Mouse (Mus musculus) liver, adult 2 months (tissue): Measurements from ENCODE around the gene Zdhhc14. TPM values are rescaled to one million over a fixed set of nuclear protein-coding genes. Genes with fewer than 3 reads are reported as not detected.

Experiments used
- DNase-seq: peaks from one replicate; pipeline ENCODE4 v3.0.0-alpha.2; 2011; ENCODE audit warnings: low read depth, low spot score; ENCODE audit errors: extremely low read depth
- H3K27ac ChIP-seq: fragments of 200-500 bp; replicated peaks from 2 replicates; pipeline ENCODE4 v1.5.1; 2012; ENCODE audit warnings: low read depth, mild to moderate bottlenecking, control low read depth, inconsistent platforms, low read length; ENCODE audit not compliant: insufficient read depth
- H3K27me3 ChIP-seq: fragments of 200-500 bp; 2 replicates; pipeline ENCODE4 v1.6.1; 2012; ENCODE audit warnings: mild to moderate bottlenecking, moderate library complexity, low read length, inconsistent platforms; ENCODE audit not compliant: control insufficient read depth, insufficient read depth
- H3K36me3 ChIP-seq: fragments of 200-500 bp; 2 replicates; pipeline ENCODE4 v1.6.1; 2012; ENCODE audit warnings: low read length, inconsistent platforms; ENCODE audit not compliant: control insufficient read depth, insufficient read depth
- H3K4me1 ChIP-seq: fragments of 200-500 bp; 2 replicates; pipeline ENCODE4 v1.6.1; 2011; ENCODE audit warnings: low read length; ENCODE audit not compliant: control insufficient read depth, insufficient read depth
- H3K4me3 ChIP-seq: fragments of 200-500 bp; 2 replicates; pipeline ENCODE4 v1.5.1; 2011; ENCODE audit warnings: low read depth, mild to moderate bottlenecking, control low read depth, low read length, moderate library complexity; ENCODE audit not compliant: insufficient read depth
- H3K79me2 ChIP-seq: fragments of 200-500 bp; 2 replicates; pipeline ENCODE4 v1.6.1; 2012; ENCODE audit warnings: inconsistent platforms, mild to moderate bottlenecking, low read length, moderate library complexity; ENCODE audit not compliant: control insufficient read depth, insufficient read depth
- H3K9ac ChIP-seq: fragments of 200-500 bp; 2 replicates; pipeline ENCODE4 v1.6.1; 2012; ENCODE audit warnings: low read depth, mild to moderate bottlenecking, control low read depth, inconsistent platforms, low read length
- CTCF ChIP-seq: fragments of 200-500 bp; IDR thresholded peaks from 2 replicates; pipeline ENCODE4 v1.5.1; 2011; ENCODE audit warnings: low read depth, low read length, control low read depth
- POLR2A ChIP-seq: fragments of 200-500 bp; IDR thresholded peaks from 2 replicates; pipeline ENCODE4 v1.6.1; 2011; ENCODE audit warnings: low read length, control low read depth; ENCODE audit not compliant: insufficient read depth; ENCODE audit errors: extremely low read depth
- WGBS: fragments of 180-500 bp; shearing (Covaris S2); methylation state at CpG from one replicate; pipeline ENCODE4 v1.1.7; 2018; 5-methylcytosine and 5-hydroxymethylcytosine counted together
- polyA plus RNA-seq: library from polyadenylated mRNA; depleted of rRNA; stranded (reverse); fragments of >200 nt; gene quantifications from 2 replicates; pipeline ENCODE4 v1.2.3, GENCODE M21; 2012
- total RNA-seq: library from RNA; depleted of rRNA; stranded (reverse); fragments of >200 nt; gene quantifications from 2 replicates; pipeline ENCODE4 v1.2.3, GENCODE M21; 2014

Zdhhc14 gene
- total and polyA plus RNA-seq, 2 experiments: 0.99 to 1.1 TPM

DNA sequence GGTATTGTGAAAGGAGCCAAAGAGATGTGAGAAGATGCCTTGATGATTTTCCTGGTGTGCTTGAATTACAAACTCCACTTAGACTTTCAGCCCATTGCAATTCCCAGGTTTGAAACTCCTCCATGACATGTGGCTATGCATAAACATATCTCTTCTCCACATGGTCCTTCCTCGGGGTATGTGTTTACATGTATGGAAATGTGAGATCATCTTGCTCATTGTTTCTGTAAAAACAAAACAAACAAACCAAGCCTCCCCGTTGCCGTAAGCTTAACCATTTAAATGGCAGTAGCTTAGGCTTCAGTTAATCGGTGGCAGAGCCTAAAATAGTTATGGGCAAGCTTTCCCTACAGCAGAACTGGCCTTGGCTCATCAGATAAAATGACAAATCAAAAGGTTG lies 137.3 kb downstream of the Zdhhc14 start:
- no peaks in the 10 kb centered on the region for H3K36me3 ChIP-seq
- TF ChIP-seq CTCF (no peak), POLR2A (no peak)
- DNase-seq: no peak
- H3K27me3 ChIP-seq: no peaks in the 10 kb centered on the region
- H3K9ac ChIP-seq: no peak overlapping the region
- H3K4me3 ChIP-seq: no peak overlapping the region
- WGBS: 73% methylated on average over 4 of the region's 4 CpGs
- no peak overlapping the region for H3K27ac ChIP-seq
- no peaks in the 10 kb centered on the region for H3K79me2 ChIP-seq
- no peaks in the 10 kb centered on the region for H3K4me1 ChIP-seq

DNA sequence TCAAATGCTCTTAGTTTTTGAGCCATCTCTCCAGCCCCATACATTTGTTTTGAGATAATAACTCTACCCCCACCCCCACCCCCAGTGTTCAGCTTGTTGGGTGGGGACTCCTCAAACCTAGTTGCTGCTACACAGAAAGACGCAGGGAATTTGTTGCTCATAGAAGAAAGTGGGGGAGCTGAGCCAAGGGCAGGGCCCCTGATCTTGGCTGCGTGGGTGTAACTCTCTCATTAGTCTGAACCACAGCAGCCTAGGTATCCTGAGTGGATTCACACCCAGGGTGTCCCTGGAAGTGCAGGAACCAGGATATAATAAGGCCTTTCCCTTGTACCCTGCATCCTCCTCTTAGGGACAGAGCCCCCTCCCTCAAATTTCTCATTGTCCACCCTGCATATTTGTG lies 142.9 kb downstream of the Zdhhc14 start:
- H3K79me2 ChIP-seq: no peaks in the 10 kb centered on the region
- H3K4me1 ChIP-seq: no peaks in the 10 kb centered on the region
- H3K9ac ChIP-seq: no peak overlapping the region
- H3K36me3 ChIP-seq: no peaks in the 10 kb centered on the region
- no peak overlapping the region for H3K4me3 ChIP-seq
- WGBS: 74% methylated on average over 2 of the region's 2 CpGs
- TF ChIP-seq POLR2A: no peak
- DNase-seq: no peak
- no peak overlapping the region for H3K27ac ChIP-seq
- H3K27me3 ChIP-seq: no peaks in the 10 kb centered on the region

DNA sequence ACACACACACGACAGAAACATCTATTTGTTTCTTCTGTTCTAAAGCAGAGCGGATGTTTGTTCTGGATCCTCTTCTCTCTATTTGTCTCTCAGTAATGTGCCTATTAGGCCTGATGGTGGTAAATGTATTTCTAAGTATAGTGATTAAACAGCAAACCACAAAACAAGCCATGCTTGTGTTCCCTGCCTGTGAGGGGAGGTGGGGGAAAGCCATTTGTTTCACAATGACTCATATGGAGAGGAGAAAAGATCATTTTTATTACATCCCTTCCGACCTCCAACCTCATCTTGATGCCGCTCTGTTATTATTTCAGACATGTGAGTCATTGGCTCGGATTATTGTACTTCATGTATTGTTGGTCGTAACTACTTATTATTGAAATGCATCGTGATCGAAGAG lies 149.1 kb downstream of the Zdhhc14 start:
- Histone ChIP-seq H3K27ac (no peak overlapping the region), H3K4me3 (no peak overlapping the region), H3K4me1 (no peaks in the 10 kb centered on the region), H3K36me3 (no peaks in the 10 kb centered on the region), H3K9ac (no peak overlapping the region), H3K27me3 (no peaks in the 10 kb centered on the region), H3K79me2 (no peaks in the 10 kb centered on the region; the same call in 1 of the 2 replicates)
- 92% methylated on average over 8 of the region's 8 CpGs for WGBS
- TF ChIP-seq POLR2A (no peak), CTCF (no peak)
- no peak for DNase-seq

GRCm38 (mm10) chr17:5642918-5643721 lies 150.8 kb downstream of the Zdhhc14 start:
- no peaks in the 10 kb centered on the region; the same call in 1 of the 2 replicates for H3K79me2 ChIP-seq
- WGBS: 88% methylated on average over 15 of the region's 15 CpGs
- no peak overlapping the region for H3K9ac ChIP-seq
- TF ChIP-seq CTCF: no peak
- TF ChIP-seq POLR2A: no peak
- H3K4me3 ChIP-seq: no peak overlapping the region
- no peaks in the 10 kb centered on the region for H3K27me3 ChIP-seq
- no peaks in the 10 kb centered on the region for H3K4me1 ChIP-seq
- no peak for DNase-seq
- H3K36me3 ChIP-seq: no peaks in the 10 kb centered on the region
- no peak overlapping the region for H3K27ac ChIP-seq

DNA sequence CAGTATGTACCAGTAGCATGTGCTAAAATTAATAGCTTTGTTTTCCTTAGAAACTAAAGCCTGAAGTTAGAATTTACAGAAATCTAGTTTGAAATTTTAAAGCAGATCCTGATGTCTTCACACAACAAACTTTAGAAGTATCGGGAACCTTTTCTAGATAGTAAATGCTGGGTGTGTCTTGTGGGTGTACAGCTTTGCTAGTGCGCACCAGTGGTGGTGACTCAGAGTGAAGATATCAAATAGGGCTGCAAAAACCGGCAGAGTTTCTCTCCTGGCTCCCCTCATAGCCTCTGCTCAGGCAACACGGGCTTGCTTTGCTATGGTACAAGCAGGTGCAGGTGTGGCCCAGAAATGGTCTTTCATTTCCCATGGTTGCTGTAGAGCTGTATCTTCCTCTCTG lies 157.8 kb downstream of the Zdhhc14 start:
- no peak overlapping the region for H3K4me3 ChIP-seq

GRCm38 (mm10) chr17:5650642-5651041 lies 158.3 kb downstream of the Zdhhc14 start:
- no peak overlapping the region for H3K4me3 ChIP-seq
- H3K27ac ChIP-seq: no peak overlapping the region
- no peak overlapping the region for H3K9ac ChIP-seq
- TF ChIP-seq POLR2A: no peak
- no peak for TF ChIP-seq CTCF
- 90% methylated on average over 4 of the region's 4 CpGs for WGBS
- DNase-seq: no peak
- H3K27me3 ChIP-seq: no peaks in the 10 kb centered on the region
- no peaks in the 10 kb centered on the region; the same call in 1 of the 2 replicates for H3K4me1 ChIP-seq
- no peaks in the 10 kb centered on the region for H3K79me2 ChIP-seq
- no peaks in the 10 kb centered on the region for H3K36me3 ChIP-seq

More for the DNA sequence above, 157.8 kb downstream of the Zdhhc14 start:
- Histone ChIP-seq H3K4me1 (no peaks in the 10 kb centered on the region; the same call in 1 of the 2 replicates), H3K79me2 (no peaks in the 10 kb centered on the region), H3K27ac (no peak overlapping the region), H3K27me3 (no peaks in the 10 kb centered on the region), H3K9ac (no peak overlapping the region), H3K36me3 (no peaks in the 10 kb centered on the region)
- 89% methylated on average over 4 of the region's 4 CpGs for WGBS
- TF ChIP-seq POLR2A: no peak
- DNase-seq: no peak
